Mouse (Mus musculus) forebrain, embryonic 14.5 days (tissue): ENCODE results near the gene Ubtd1. TPM values are rescaled to one million over a fixed set of nuclear protein-coding genes. Genes with fewer than 3 reads are reported as not detected.

Source experiments
- ATAC-seq: fragments of 200-750 bp; cut with Nextera tagmentation; 2 replicates; pipeline ENCODE4 v1.8.0; 2017; ENCODE audit warnings: mild to moderate bottlenecking, moderate library complexity
- DNase-seq: peaks from one replicate; pipeline ENCODE4 v3.0.0-alpha.2; 2015; ENCODE audit warnings: low spot score
- H3K27ac ChIP-seq: fragments of 300-500 bp; sonication (generic); 2 replicates; pipeline ENCODE4 v1.5.1; 2014; ENCODE audit warnings: low read depth, mild to moderate bottlenecking, control low read depth, low read length, moderate library complexity
- H3K27me3 ChIP-seq: fragments of 300-500 bp; sonication (generic); replicated peaks from 2 replicates; pipeline ENCODE4 v1.6.1; 2014; ENCODE audit warnings: low read length, control low read depth, mixed read lengths; ENCODE audit not compliant: control insufficient read depth, insufficient read depth
- H3K36me3 ChIP-seq: fragments of 300-500 bp; sonication (generic); 2 replicates; pipeline ENCODE4 v1.6.1; 2014; ENCODE audit warnings: low read length, control low read depth; ENCODE audit not compliant: control insufficient read depth, insufficient read depth
- H3K4me1 ChIP-seq: fragments of 300-500 bp; sonication (generic); 2 replicates; pipeline ENCODE4 v1.6.1; 2014; ENCODE audit warnings: antibody characterized with exemption, low read length, control low read depth; ENCODE audit not compliant: control insufficient read depth, insufficient read depth
- H3K4me2 ChIP-seq: fragments of 300-500 bp; sonication (generic); 2 replicates; pipeline ENCODE4 v1.6.1; 2014; ENCODE audit warnings: mild to moderate bottlenecking, control low read depth, low read length
- H3K4me3 ChIP-seq: fragments of 300-500 bp; sonication (generic); 2 replicates; pipeline ENCODE4 v1.5.1; 2014; ENCODE audit warnings: low read depth, low read length, control low read depth
- H3K9ac ChIP-seq: fragments of 300-500 bp; sonication (generic); 2 replicates; pipeline ENCODE4 v1.6.1; 2014; ENCODE audit warnings: mild to moderate bottlenecking, low read length, control low read depth, moderate library complexity
- H3K9me3 ChIP-seq: fragments of 300-500 bp; sonication (generic); replicated peaks from 2 replicates; pipeline ENCODE4 v1.6.1; 2016; ENCODE audit warnings: low read length, control low read depth, mixed read lengths; ENCODE audit not compliant: control insufficient read depth
- WGBS: fragments of 180-500 bp; shearing (Covaris S2); extraction: QIAGEN DNeasy Blood & Tissue Kit; methylation state at CpG from one replicate; pipeline ENCODE4 v1.1.7; 2014; 5-methylcytosine and 5-hydroxymethylcytosine counted together
- polyA plus RNA-seq: library from polyadenylated mRNA; unstranded; fragments of >200 nt; fragmentation: Nextera tagmentation; extraction: Ambion mirVana; gene quantifications from 2 replicates; pipeline ENCODE4 v1.2.1, GENCODE M21; 2014

The Ubtd1 gene
- polyA plus RNA-seq, 1 experiment from 2014 or later = 5.4 TPM

DNA sequence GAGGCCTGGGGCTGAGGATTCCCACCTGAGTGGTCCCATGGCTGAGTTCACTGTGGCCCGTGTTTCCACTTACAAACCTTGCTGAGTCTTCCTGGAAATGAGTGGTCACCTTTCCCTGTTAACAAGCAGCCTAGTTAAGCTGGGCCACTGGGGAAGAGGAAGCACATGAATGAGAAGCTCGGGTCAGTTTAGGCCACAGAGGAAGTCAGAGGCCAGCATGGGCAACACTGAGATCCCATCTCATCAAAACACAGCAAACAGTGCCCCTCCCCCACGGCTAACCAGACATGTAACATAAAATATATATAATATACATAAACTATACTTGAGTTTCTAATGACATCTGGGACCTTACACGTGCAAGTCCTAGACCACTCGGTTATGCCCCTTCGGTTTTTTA is 8.2 kb downstream of the Ubtd1 start:
- no peak for ATAC-seq
- 87% methylated on average over 6 of the region's 6 CpGs for WGBS
- no peaks in the 10 kb centered on the region for H3K27me3 ChIP-seq

DNA sequence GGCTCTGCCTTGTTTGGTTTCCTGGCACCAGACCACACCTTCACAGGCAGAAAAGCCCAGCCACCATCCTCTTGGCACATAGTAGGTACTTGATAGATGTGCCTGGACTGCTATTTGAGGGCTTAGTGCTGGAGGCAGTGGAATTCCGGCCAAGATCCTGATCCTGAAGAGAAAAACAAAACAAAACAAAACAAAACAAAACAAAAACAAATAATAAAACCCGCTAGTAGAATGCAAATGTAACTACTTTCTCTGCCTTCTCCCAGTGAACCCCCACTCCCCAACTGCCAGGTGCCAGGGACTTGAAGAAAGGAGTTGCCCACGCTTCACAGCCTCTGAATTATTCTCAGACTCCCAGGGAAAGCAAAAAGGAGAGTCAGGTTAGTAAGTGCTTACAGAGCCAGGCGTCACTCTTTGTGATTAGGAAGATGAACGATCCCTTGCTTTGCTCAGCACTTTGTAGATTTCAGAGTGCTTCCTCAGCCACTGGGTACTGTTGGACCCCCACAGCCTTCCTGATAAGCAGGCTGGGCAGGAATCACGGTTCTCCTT is 10.4 kb downstream of the Ubtd1 start:
- Histone ChIP-seq H3K4me2 (no peak overlapping the region), H3K36me3 (no peaks in the 10 kb centered on the region), H3K27me3 (no peaks in the 10 kb centered on the region), H3K9ac (no peak overlapping the region), H3K9me3 (no peaks in the 10 kb centered on the region), H3K4me1 (no peaks in the 10 kb centered on the region), H3K27ac (no peak overlapping the region), H3K4me3 (no peak overlapping the region)
- ATAC-seq = no peak
- 21% methylated on average over 6 of the region's 6 CpGs for WGBS
- peak; percentile 34 for DNase-seq

More for the DNA sequence above, 8.2 kb downstream of the Ubtd1 start:
- Histone ChIP-seq H3K9me3 (no peaks in the 10 kb centered on the region), H3K36me3 (no peaks in the 10 kb centered on the region), H3K27ac (no peak overlapping the region), H3K4me3 (no peak overlapping the region), H3K9ac (no peak overlapping the region), H3K4me1 (no peaks in the 10 kb centered on the region), H3K4me2 (no peak overlapping the region)
- DNase-seq = no peak

DNA sequence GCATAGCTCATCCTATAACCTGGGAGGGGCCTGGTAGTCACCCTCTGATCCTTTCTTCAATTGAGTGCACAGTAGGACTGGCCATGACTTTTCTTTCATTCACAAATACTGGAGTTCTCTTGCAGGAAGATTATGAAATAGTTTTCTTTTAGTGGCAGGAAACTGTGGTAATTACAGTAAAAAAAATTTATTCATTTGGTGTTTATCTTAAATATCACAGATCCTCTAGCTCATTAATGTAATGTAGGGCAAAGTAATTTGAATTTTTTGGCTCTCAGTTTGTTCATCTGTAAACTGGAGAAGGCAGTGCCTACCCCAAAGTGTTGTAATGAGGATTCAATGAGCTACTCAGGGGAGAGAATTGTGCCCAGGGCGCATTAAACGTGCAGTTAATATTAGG is 11.4 kb downstream of the Ubtd1 start:
- ATAC-seq (no peak), DNase-seq (no peak)
- WGBS = 85% methylated on average over 2 of the region's 2 CpGs
- Histone ChIP-seq H3K27ac (no peak overlapping the region), H3K4me1 (no peaks in the 10 kb centered on the region), H3K4me3 (no peak overlapping the region), H3K9me3 (no peaks in the 10 kb centered on the region), H3K36me3 (no peaks in the 10 kb centered on the region), H3K4me2 (no peak overlapping the region), H3K27me3 (no peaks in the 10 kb centered on the region), H3K9ac (no peak overlapping the region)

DNA sequence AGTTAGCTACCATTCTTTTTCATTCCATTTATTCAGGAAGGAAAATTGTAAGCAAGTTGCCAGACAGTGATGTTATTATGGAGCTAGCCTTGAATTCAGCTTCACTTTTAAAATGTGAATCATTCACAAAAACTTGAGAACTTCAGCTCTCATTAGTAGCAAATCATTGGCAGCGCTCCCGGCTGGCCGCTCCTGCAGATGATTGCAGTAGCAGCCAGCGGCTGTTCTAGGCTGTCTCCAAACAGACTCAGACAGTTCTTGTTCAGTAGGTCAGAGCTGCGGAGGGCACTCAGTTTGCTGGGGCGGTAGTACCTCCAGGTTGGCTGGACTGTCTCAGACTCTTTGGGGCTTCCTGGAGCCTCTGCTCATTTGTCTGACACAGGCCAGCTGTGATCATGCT is 11.9 kb downstream of the Ubtd1 start:
- DNase-seq (peak; percentile 63), ATAC-seq (no peak)
- Histone ChIP-seq H3K4me3 (no peak overlapping the region), H3K4me2 (no peak overlapping the region), H3K36me3 (no peaks in the 10 kb centered on the region), H3K27ac (no peak overlapping the region), H3K9me3 (no peaks in the 10 kb centered on the region), H3K4me1 (no peaks in the 10 kb centered on the region), H3K27me3 (no peaks in the 10 kb centered on the region), H3K9ac (no peak overlapping the region)
- WGBS = 60% methylated on average over 6 of the region's 6 CpGs

DNA sequence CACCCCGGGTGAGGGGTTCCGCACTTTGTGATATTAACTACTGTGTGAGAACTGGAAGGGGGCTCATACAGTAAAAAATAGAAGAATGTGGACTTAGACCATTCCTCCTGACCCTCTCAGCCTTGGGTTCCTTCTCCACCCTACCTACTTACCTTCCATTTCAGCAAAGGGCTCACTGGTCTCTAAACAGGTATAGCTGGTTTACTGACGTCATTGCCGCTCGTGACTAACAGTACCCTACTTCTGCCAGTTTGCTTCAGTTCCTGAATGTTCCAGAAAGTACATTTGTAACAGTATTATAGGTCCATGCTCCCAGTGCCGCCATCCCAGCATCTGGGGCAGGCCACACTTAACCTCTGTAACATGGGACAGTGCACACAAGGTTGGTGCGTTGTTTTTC is 12.5 kb downstream of the Ubtd1 start:
- no peak for ATAC-seq

DNA sequence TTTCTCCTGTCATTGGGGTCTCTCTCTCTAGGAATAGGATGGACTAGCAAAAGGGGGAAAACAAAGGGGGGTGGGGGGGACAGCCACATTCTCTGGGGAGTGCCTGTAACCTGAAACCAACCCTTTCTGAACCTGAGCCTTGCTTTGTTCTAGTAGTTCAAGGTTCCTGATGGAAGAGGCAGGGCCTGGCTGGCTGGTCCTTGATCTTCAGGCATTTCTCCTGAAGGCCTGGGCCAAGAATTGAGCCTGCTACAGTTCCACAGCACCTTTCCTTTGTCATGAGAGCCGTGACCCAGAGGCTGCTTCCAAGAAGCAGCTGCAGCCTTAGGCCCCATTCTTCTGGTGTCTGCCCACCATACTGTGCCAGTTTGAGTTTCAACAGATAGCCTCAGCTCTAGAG is 13.9 kb downstream of the Ubtd1 start:
- no peak overlapping the region for H3K9ac ChIP-seq
- H3K27ac ChIP-seq = no peak overlapping the region
- no peak overlapping the region for H3K4me2 ChIP-seq
- DNase-seq (no peak), ATAC-seq (no peak)
- H3K36me3 ChIP-seq = no peaks in the 10 kb centered on the region
- no peaks in the 10 kb centered on the region for H3K27me3 ChIP-seq
- WGBS = 33% methylated on average over 1 of the region's 1 CpGs
- H3K4me1 ChIP-seq = no peaks in the 10 kb centered on the region
- H3K4me3 ChIP-seq = no peak overlapping the region
- H3K9me3 ChIP-seq = no peaks in the 10 kb centered on the region

More for the DNA sequence above, 12.5 kb downstream of the Ubtd1 start:
- Histone ChIP-seq H3K4me1 (no peaks in the 10 kb centered on the region), H3K36me3 (no peaks in the 10 kb centered on the region), H3K27ac (no peak overlapping the region), H3K4me2 (no peak overlapping the region), H3K27me3 (no peaks in the 10 kb centered on the region), H3K9ac (no peak overlapping the region), H3K9me3 (no peaks in the 10 kb centered on the region), H3K4me3 (no peak overlapping the region)
- 93% methylated on average over 7 of the region's 7 CpGs for WGBS
- no peak for DNase-seq

DNA sequence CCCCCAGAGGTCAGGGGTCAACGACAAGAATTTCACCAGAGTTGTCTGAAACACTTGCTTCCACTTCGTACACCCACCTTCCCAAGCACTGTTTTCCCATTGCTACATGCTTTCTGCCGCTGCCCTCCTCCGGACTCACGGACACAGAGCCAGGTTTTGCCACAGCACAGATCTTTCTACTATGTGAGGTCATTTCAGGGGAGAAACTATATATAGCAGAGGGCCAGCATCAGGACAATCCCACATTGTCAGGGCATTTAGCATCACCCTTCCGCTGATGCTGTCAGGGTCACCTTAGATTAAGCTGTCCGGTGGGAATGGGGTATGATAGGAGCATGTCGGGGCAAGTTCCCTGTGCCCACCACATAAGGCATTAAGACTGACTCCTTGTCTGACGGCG is 15.5 kb downstream of the Ubtd1 start:
- H3K4me2 ChIP-seq = no peak overlapping the region
- no peak overlapping the region for H3K4me3 ChIP-seq
- H3K9ac ChIP-seq = no peak overlapping the region
- no peaks in the 10 kb centered on the region for H3K9me3 ChIP-seq
- 91% methylated on average over 10 of the region's 10 CpGs for WGBS
- H3K27ac ChIP-seq = no peak overlapping the region
- ATAC-seq (no peak), DNase-seq (no peak)
- H3K36me3 ChIP-seq = no peaks in the 10 kb centered on the region
- H3K4me1 ChIP-seq = no peaks in the 10 kb centered on the region
- H3K27me3 ChIP-seq = no peaks in the 10 kb centered on the region

DNA sequence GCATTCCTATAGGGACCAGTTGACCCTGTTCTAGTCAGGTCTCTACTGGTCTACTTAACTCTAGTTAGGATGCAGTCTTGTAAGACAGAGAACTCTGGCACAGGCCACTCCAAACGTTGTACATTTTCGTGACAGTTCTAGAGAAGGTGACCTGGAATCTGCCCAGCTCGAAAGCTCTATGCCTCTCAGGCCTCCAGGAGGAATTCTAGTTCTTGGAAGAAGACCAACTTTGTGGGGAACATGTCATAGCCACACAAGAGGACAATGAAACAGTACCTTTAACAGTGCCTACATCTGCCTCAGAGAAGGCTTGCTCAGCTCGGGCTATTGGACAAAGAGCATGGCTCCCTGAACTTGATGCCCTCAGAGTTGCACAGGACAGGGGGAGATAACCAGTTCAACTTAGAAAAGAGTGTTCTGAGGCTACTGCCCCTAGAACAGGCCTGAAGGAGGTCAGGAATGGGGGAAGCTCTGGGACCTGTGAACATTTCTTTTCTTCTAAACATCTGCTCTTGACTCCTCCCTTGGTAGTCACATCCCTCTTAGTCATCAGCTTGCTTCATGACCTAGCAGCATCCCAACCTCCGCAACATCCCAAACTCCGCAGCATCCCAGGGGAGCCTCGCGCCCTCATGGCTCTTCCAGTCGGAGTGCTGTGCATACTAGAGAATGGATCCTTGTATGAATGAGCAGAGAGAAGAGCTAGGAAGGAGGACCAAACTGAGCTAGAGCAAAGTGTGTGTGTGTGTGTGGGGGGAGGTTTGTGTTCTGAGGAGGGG is 17.4 kb downstream of the Ubtd1 start:
- WGBS = 90% methylated on average over 9 of the region's 9 CpGs
- H3K4me2 ChIP-seq = no peak overlapping the region
- H3K4me1 ChIP-seq = no peaks in the 10 kb centered on the region
- ATAC-seq = no peak
- no peak overlapping the region for H3K27ac ChIP-seq
- no peaks in the 10 kb centered on the region for H3K27me3 ChIP-seq
- no peak for DNase-seq
- no peak overlapping the region for H3K4me3 ChIP-seq
- H3K9ac ChIP-seq = no peak overlapping the region
- no peaks in the 10 kb centered on the region for H3K36me3 ChIP-seq
- no peaks in the 10 kb centered on the region for H3K9me3 ChIP-seq

DNA sequence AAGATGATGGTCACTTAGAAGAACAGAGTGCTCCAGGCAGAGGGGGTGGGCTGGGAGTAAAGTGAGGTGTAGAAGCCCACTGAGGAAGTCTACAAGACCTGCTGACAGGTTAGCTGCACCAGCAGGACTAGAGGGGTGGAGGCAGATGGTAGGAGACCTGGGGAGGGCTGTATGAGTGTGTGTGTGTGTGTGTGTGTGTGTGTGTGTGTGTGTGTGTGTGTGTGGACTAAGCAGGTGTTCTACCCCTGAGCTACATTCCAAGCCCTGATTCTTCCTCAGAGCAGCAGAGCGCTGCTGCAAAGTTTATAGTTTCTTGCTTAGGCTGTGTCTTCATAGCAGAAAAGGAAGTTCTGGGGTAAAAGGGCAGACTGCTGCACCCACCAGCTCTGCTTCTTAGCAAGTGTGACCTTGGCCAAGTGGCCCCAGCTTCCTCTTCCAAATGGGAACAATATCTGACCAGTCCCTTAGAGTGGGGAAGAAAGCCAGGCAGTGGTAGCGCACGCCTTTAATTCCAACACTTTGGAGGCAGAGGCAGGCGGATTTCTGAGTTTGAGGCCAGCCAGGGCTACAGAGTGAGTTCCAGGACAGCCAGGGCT is 18.2 kb downstream of the Ubtd1 start:
- H3K27ac ChIP-seq = no peak overlapping the region
- H3K9me3 ChIP-seq = no peaks in the 10 kb centered on the region
- DNase-seq (no peak), ATAC-seq (no peak)
- no peak overlapping the region for H3K4me3 ChIP-seq
- no peaks in the 10 kb centered on the region for H3K36me3 ChIP-seq
- no peaks in the 10 kb centered on the region for H3K4me1 ChIP-seq
- no peaks in the 10 kb centered on the region for H3K27me3 ChIP-seq
- WGBS = 96% methylated on average over 4 of the region's 4 CpGs
- no peak overlapping the region for H3K9ac ChIP-seq
- H3K4me2 ChIP-seq = no peak overlapping the region
